Mouse (Mus musculus) left cerebral cortex, adult 9 months (tissue): ENCODE measurements around the gene Gpd1.
A peak's percentile ranks its signal among the peaks of the same experiment; 100 is the strongest.
"Not testable (repeated sequence)": the region's sequence is repeated elsewhere in the genome, so short reads cannot be mapped to it uniquely, and the experiment has no call there.

ENCODE experiments used
- DNase-seq, 2 experiments: peaks; one replicate each; pipeline ENCODE4 v3.0.0; 2022; ENCODE audit warnings: low spot score in 2 of 2

The Gpd1 gene

DNA sequence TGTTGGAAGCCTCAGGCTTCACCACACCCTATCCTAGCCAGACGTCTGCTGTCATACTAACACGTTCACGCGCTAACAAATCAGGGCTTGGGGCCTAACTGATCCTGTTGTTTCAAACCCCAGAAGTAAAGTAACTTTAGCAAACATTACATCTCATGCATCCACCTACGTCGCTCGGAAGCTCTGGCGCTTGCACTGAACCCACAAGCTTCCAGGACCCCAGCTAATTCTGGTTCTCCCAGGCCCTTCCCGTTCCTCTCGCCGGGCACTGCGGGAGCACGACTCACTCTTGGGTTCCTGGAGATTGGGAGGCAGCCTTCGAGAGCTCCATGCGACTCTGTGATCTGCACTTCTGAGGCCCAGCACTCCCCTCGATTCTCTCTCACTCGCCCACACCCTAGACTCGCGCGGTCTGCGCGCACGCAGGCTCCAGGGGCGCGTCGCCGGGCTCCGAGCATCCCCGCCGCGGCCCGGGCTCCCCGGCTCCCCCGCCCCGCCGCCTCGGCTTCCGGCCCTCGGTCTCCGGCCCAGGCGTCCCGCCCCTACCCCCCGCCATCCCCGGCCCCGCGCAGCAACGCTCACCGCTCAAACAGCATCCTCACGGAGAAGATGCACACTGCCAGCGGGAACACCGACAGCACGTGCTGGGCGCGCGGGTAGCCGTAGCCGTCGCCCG, 54.4 kb downstream of the Gpd1 start:
- DNase-seq: peak in 1 of 2 experiments; percentile 38

GRCm38 (mm10) chr15:99772277-99772880, 55.1 kb downstream of the Gpd1 start:
- peak; percentile 55 to 83 for DNase-seq

- not testable (repeated sequence) for DNase-seq
Measured at GRCm38 (mm10) chr15:99772881-99772924, 55.4 kb downstream of the Gpd1 start, which contains the start of gene Cers5. Gene Cers5 (minus strand): TSS chr15:99772885.

DNA sequence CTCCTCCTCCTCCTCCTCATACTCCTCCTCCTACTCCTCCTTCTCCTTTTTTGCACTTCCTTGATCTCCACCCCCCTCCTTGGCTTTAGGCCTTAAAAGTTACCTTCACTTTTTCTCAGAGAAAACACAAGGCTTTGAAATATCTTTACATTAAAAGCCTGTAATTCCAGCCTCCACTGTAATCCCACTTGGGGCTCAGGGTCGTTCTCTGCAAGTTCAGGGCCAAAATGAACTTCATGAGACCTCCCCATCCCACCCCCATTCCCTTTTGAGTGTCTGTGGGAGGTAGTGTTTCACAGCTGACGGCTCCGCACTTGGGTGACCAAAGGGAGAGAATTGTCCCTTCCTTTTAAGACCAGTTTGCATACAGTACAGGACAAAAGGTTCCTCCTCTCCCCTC, 55.6 kb downstream of the Gpd1 start:
- DNase-seq: no peak
